Mouse (Mus musculus): ENCODE data around the gene Anks6. TPM values are rescaled to one million over a fixed set of nuclear protein-coding genes. Genes with fewer than 3 reads are reported as not detected.
A peak's percentile ranks its signal among the peaks of the same experiment; 100 is the strongest.

The Anks6 gene
- total RNA-seq, 1 experiment from 2014 or later, result 0.89 TPM

DNA sequence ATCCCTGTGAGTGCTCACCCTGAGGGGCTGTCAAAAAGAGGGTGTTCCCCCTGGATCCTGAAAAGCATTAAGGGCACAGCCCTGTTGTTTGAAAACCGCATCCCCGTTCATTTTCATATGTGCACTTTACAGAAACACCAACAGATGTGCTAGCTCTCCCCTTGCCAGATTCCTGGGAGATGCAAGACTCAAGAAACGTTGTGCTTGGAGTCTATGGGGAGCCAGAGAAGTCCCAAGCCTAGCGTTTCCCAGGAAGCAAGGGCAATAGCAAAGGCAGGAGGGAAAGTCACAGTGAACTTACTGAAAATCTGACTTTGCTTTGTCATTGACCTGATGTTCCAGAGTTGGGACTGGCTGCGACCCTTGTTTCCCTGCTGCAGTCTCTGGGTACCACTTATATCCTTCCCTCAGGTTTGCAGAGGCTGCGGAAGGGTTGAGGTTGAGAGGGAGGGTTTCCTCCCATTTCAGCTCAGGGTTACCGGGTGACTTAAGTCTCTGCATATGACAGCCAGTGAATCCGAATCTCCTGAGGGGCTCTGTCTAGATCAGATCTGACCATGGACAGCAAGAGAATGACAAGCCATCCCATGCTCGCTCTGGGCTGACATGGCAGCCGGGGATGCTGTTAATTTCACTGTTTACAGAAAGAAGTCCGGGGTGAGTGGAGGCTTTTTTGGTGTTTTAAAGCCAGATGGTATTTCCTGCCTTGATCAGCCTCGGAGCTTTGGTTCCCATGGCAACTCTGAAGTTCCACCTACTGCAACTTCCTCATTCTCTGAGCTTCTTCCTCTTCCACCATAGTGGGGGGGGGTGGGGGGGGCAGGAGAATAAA lies 46.6 kb downstream of the Anks6 start:
- ATAC-seq (replicated peaks in 1 of 2; ENCODE audit: insufficient read depth in 1 of 2, low FRiP score in 2 of 2, low TSS enrichment in 1 of 2, low read depth in 1 of 2, poor library complexity in 2 of 2, severe bottlenecking in 2 of 2), result peak; percentile 82 to 84

GRCm38 (mm10) chr4:47000626-47001395 lies 56.4 kb downstream of the Anks6 start:
- ATAC-seq (replicated peaks in 1 of 2; ENCODE audit: insufficient read depth in 1 of 2, low FRiP score in 2 of 2, low TSS enrichment in 1 of 2, low read depth in 1 of 2, poor library complexity in 2 of 2, severe bottlenecking in 2 of 2), result no peak; a peak in 1 of 4 replicates

GRCm38 (mm10) chr4:46997969-46998368 lies 59.3 kb downstream of the Anks6 start:
- no peak for ATAC-seq (replicated peaks in 1 of 2; ENCODE audit: insufficient read depth in 1 of 2, low FRiP score in 2 of 2, low TSS enrichment in 1 of 2, low read depth in 1 of 2, poor library complexity in 2 of 2, severe bottlenecking in 2 of 2)

DNA sequence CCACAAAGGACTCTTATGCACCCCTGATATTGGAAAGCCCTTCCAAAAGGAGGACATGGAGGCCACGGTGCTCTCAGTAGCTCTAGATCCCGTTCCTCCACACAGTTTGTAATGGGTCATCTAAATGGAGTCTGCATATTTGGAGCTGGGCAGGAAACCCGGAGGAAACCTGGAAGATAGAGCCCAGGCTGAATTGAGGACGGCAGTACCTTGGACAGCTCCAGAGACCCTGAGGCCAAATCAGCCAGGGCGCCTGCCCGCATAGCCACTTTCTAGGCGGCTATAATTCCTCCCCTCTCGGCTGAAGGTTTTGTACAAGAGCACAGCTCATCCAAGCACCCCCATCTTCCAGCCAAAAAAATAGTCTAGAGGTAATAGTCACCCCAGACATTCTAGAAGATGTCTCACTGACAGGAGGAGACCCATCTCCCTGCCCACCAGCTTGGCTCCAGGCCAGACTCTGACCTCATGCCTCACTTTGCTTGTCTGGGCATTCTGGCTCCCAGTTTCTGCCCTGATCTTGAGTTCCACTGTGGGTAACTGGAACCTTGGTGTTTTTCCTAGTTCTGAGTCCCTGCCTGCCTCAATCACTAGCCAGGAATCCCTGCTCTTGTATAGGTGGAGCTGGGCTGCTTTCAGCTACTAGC lies 64.3 kb downstream of the Anks6 start:
- peak; percentile 41 to 46; a peak in 2 of 4 replicates for ATAC-seq (replicated peaks in 1 of 2; ENCODE audit: insufficient read depth in 1 of 2, low FRiP score in 2 of 2, low TSS enrichment in 1 of 2, low read depth in 1 of 2, poor library complexity in 2 of 2, severe bottlenecking in 2 of 2)

- no peak for ATAC-seq (replicated peaks in 1 of 2; ENCODE audit: insufficient read depth in 1 of 2, low FRiP score in 2 of 2, low TSS enrichment in 1 of 2, low read depth in 1 of 2, poor library complexity in 2 of 2, severe bottlenecking in 2 of 2)
These were observed 65.3 kb downstream of the Anks6 start for GRCm38 (mm10) chr4:46991959-46992316.

DNA sequence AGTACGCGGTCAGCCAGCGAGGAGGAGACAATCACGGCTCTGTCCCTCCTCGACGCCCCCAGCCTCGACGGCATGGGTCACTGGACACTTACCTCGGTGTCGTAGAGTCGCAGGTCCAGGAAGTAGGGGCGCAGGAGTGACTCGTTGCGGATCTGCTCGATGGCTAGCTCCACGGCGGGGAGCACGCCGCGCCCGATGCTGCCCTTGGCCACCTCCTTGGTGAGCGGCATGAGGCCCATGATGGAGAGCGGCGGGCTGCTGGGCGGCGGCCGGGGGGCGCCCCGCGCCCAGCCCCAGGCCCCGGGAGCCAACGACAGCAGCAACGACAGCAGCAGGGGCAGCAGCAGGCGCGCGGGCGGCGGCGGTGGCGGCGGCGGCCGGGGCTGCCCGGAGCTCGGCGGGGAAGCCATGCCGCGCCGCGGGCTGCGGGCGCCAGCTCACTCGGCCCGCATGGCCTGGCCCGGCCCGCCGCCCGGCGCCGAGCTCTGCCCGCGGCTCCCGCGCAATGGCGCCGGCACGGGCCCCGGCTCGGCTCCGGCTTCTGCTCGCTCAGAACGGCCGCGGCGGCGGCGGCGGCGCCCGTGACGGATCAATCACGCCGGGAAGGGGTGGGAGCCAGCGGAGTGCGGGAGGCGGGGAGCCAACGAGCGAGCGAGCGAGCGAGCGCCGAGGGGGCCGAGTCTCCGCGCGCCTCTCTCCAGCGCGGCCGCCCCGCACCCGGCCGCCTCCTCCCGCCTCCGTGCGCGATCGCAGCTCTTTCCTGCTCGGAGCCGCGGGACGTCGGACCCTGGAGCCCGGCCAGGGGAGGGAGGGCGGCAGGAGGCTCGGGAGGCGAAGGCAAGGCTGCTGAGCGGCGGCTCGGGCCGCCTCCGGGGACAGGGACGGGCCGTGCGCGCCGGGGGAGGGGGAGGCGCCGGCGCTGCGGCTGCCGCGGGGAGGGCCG lies 65.9 kb downstream of the Anks6 start, which contains the start of gene Gabbr2:
TSS of gene Gabbr2 (minus strand) at position 858 of the 943 bp plus-strand sequence.
- ATAC-seq (replicated peaks in 1 of 2; ENCODE audit: insufficient read depth in 1 of 2, low FRiP score in 2 of 2, low TSS enrichment in 1 of 2, low read depth in 1 of 2, poor library complexity in 2 of 2, severe bottlenecking in 2 of 2), result no peak

- ATAC-seq (replicated peaks in 1 of 2; ENCODE audit: insufficient read depth in 1 of 2, low FRiP score in 2 of 2, low TSS enrichment in 1 of 2, low read depth in 1 of 2, poor library complexity in 2 of 2, severe bottlenecking in 2 of 2), result no peak
These were observed 66.8 kb downstream of the Anks6 start for GRCm38 (mm10) chr4:46990281-46991015.

GRCm38 (mm10) chr4:46989842-46990241 lies 67.4 kb downstream of the Anks6 start:
- ATAC-seq (replicated peaks in 1 of 2; ENCODE audit: insufficient read depth in 1 of 2, low FRiP score in 2 of 2, low TSS enrichment in 1 of 2, low read depth in 1 of 2, poor library complexity in 2 of 2, severe bottlenecking in 2 of 2), result no peak; a peak in 1 of 4 replicates

- no peak for ATAC-seq (replicated peaks in 1 of 2; ENCODE audit: insufficient read depth in 1 of 2, low FRiP score in 2 of 2, low TSS enrichment in 1 of 2, low read depth in 1 of 2, poor library complexity in 2 of 2, severe bottlenecking in 2 of 2)
These were observed 68.4 kb downstream of the Anks6 start for GRCm38 (mm10) chr4:46988824-46989223.

DNA sequence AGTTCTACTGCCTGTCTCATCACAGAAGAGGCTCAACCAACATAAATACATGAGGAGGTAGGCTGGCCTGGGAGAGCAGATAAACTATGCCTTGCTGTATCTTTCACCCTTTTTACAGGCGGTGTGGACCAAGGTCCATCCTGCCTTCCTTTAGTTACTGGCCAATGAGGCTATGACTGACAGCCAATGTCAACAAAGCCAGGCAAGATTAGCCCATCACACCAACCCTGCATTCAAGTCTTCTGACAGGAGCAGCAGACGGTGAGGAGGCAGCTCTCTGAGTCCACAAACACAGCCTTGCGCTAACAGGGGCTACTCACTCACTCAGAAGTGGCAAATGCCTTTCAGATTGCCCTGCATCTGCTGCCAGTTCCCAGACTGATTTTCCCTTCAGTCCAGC lies 69.0 kb downstream of the Anks6 start:
- ATAC-seq (replicated peaks in 1 of 2; ENCODE audit: insufficient read depth in 1 of 2, low FRiP score in 2 of 2, low TSS enrichment in 1 of 2, low read depth in 1 of 2, poor library complexity in 2 of 2, severe bottlenecking in 2 of 2), result no peak

- no peak for ATAC-seq (replicated peaks in 1 of 2; ENCODE audit: insufficient read depth in 1 of 2, low FRiP score in 2 of 2, low TSS enrichment in 1 of 2, low read depth in 1 of 2, poor library complexity in 2 of 2, severe bottlenecking in 2 of 2)
These were observed 69.4 kb downstream of the Anks6 start for GRCm38 (mm10) chr4:46987809-46988208.

GRCm38 (mm10) chr4:46986054-46986453 lies 71.2 kb downstream of the Anks6 start:
- no peak for ATAC-seq (replicated peaks in 1 of 2; ENCODE audit: insufficient read depth in 1 of 2, low FRiP score in 2 of 2, low TSS enrichment in 1 of 2, low read depth in 1 of 2, poor library complexity in 2 of 2, severe bottlenecking in 2 of 2)

GRCm38 (mm10) chr4:46982912-46983311 lies 74.3 kb downstream of the Anks6 start:
- ATAC-seq (replicated peaks in 1 of 2; ENCODE audit: insufficient read depth in 1 of 2, low FRiP score in 2 of 2, low TSS enrichment in 1 of 2, low read depth in 1 of 2, poor library complexity in 2 of 2, severe bottlenecking in 2 of 2), result no peak

DNA sequence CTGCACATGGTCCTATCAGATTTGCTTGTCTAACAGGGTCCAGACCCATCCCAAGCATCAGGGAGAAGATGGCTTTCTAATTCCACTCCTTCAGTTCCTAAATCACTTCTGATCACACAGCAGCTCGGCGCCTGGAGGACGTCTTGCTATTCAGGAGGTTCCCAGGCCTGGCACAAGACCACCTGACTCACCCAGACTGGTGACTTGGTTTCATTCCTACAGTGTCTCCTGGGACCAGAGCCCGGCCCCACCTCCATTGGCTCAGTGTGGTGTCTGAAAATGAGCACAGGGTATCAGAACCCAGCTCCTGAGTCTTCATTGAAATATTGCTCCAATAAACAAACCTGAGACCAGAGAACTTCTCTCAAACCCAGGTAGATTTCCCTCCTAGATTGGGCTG lies 75.1 kb downstream of the Anks6 start:
- no peak for ATAC-seq (replicated peaks in 1 of 2; ENCODE audit: insufficient read depth in 1 of 2, low FRiP score in 2 of 2, low TSS enrichment in 1 of 2, low read depth in 1 of 2, poor library complexity in 2 of 2, severe bottlenecking in 2 of 2)

DNA sequence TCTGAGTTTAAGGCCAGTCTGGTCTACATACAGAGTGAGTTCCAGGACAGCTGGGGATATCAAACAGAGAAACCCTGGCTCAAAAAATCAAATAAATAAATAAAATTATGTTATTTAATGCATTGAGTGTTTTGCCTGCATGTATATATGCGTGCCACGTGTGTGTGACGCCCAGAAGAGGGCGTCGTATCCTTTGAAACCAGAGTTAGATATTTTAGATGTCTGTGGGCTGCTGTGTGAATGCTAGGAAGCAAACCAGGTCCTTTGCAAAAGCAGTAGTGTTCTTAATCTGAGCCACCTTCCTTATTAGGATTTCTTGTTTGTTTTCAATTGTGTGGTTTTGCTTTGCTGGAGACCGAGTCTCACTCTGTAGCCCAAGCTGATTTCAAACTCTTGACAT lies 78.9 kb downstream of the Anks6 start:
- ATAC-seq (replicated peaks in 1 of 2; ENCODE audit: insufficient read depth in 1 of 2, low FRiP score in 2 of 2, low TSS enrichment in 1 of 2, low read depth in 1 of 2, poor library complexity in 2 of 2, severe bottlenecking in 2 of 2), result no peak

DNA sequence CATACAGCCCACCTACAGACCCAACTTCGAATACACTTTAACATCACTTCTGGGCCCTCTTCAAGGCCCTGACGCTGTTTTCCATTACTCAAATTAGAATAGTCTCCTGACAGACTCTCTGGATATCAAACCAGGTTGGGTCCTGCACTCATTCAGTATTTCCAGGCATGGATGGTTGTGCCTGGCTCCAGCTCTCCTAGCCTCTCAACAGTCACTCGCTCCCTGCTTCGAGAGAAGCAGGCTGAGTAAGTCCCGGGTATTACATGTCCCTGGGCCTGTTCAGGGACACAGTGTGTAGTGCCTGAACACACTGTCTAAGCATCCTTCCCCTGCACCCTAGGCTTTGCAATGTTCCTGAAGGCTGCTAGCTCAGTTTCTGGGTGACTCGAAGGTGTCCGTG lies 80.1 kb downstream of the Anks6 start:
- ATAC-seq (replicated peaks in 1 of 2; ENCODE audit: insufficient read depth in 1 of 2, low FRiP score in 2 of 2, low TSS enrichment in 1 of 2, low read depth in 1 of 2, poor library complexity in 2 of 2, severe bottlenecking in 2 of 2), result no peak
